ENCODE assay signal across 26 mouse cellular contexts in the genomic region with DNA sequence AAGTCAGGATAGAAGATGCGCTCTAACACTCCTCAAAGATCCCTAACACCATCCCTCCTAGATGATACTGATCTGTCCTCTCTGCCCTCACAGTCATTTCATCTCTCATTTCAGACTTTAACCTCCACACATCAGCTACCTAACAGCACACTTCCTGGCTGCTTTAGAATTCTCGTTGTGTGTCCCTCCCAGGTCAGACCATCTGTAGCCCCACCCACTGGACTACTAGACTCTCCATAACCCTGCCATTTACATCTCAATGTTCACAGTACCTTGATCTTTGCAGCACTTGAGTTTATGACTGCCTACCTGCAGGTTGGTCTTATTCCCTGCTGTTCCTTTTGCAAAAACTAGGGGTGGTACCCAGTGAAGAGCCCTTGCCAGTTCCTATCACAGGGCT. TPM values are rescaled to one million over a fixed set of nuclear protein-coding genes. Genes with fewer than 3 reads are reported as not detected.
DNase-seq lines count a peak whose midpoint lies in the region; ATAC-seq and TF ChIP-seq lines count a peak whose summit lies in the region.
"Had no signal": no experiment of that assay in that cellular context is flagged by ENCODE, and none has a peak within 500 bp of the region (broad histone marks: within the 10 kb centered on the region; RNA-seq: fewer than 3 reads in every experiment).

No protein-coding gene starts in this region.

- H3K4me3 ChIP-seq in hindbrain, postnatal 0 days (ENCODE audit: low read length), result no peak overlapping the region
- no peak overlapping the region for H3K4me3 ChIP-seq in hindbrain, embryonic 10.5 days
- H3K4me3 ChIP-seq in intestine, embryonic 16.5 days (ENCODE audit: low read length), result no peak overlapping the region
- H3K4me3 ChIP-seq in neural tube, embryonic 15.5 days (replicated peaks), result no peak overlapping the region
- H3K4me3 ChIP-seq: forebrain, embryonic 10.5 days; forebrain, embryonic 13.5 days; heart, adult 2 months; heart, embryonic 10.5 days had no signal

- no peaks in the 10 kb centered on the region for H3K4me1 ChIP-seq in hindbrain, postnatal 0 days (ENCODE audit: insufficient read depth, low read length)
- no peaks in the 10 kb centered on the region for H3K4me1 ChIP-seq in hindbrain, embryonic 10.5 days (replicated peaks)
- H3K4me1 ChIP-seq in intestine, embryonic 16.5 days (ENCODE audit: control insufficient read depth, insufficient read depth, low read length), result no peaks in the 10 kb centered on the region
- peaks cover 9% of the 10 kb centered on the region for H3K4me1 ChIP-seq in neural tube, embryonic 15.5 days
- H3K4me1 ChIP-seq: forebrain, embryonic 10.5 days; heart, embryonic 10.5 days had no signal

- no peak overlapping the region for H3K4me2 ChIP-seq in hindbrain, postnatal 0 days (ENCODE audit: low read depth, low read length)
- H3K4me2 ChIP-seq in intestine, embryonic 16.5 days (ENCODE audit: low read depth, low read length), result no peak overlapping the region
- no peak overlapping the region for H3K4me2 ChIP-seq in neural tube, embryonic 15.5 days
- H3K4me2 ChIP-seq: forebrain, embryonic 13.5 days; hindbrain, embryonic 14.5 days had no signal

- H3K9me3 ChIP-seq in hindbrain, postnatal 0 days (ENCODE audit: low read length), result no peaks in the 10 kb centered on the region
- H3K9me3 ChIP-seq in hindbrain, embryonic 10.5 days, result no peaks in the 10 kb centered on the region
- no peaks in the 10 kb centered on the region for H3K9me3 ChIP-seq in intestine, embryonic 16.5 days (ENCODE audit: control insufficient read depth, low read length)
- no peaks in the 10 kb centered on the region for H3K9me3 ChIP-seq in neural tube, embryonic 15.5 days (replicated peaks)
- H3K9me3 ChIP-seq: forebrain, embryonic 10.5 days; forebrain, embryonic 13.5 days; G1E; heart, embryonic 10.5 days had no signal

- ATAC-seq in hindbrain, postnatal 0 days, result 0 out of 2 replicates have a peak, but pooled peaks have one; percentile 27
- ATAC-seq in intestine, embryonic 16.5 days, result peak; percentile 83
- ATAC-seq in neural tube, embryonic 15.5 days (ENCODE audit: low FRiP score), result no peak
- ATAC-seq: activated CD4-positive, CD25-positive, alpha-beta regulatory T cell, adult 4 months; forebrain, embryonic 13.5 days; forebrain, postnatal 0 days; Patski had no signal

- 83% methylated on average over 2 of the region's 2 CpGs for WGBS in hindbrain, postnatal 0 days
- 80% methylated on average over 2 of the region's 2 CpGs for WGBS in hindbrain, embryonic 10.5 days
- WGBS in intestine, embryonic 16.5 days, result 58% methylated on average over 2 of the region's 2 CpGs
- WGBS in neural tube, embryonic 15.5 days, result 64% methylated on average over 2 of the region's 2 CpGs

- no peaks in the 10 kb centered on the region for H3K36me3 ChIP-seq in hindbrain, postnatal 0 days (ENCODE audit: insufficient read depth, low read length)
- no peaks in the 10 kb centered on the region for H3K36me3 ChIP-seq in hindbrain, embryonic 10.5 days
- H3K36me3 ChIP-seq in intestine, embryonic 16.5 days (ENCODE audit: control insufficient read depth, insufficient read depth, low read length), result no peaks in the 10 kb centered on the region
- 0 out of 2 replicates have a peak, but pooled peaks cover 5% of the 10 kb centered on the region for H3K36me3 ChIP-seq in neural tube, embryonic 15.5 days
- H3K36me3 ChIP-seq: heart, embryonic 10.5 days had no signal

- TF ChIP-seq CTCF in hindbrain, postnatal 0 days (IDR thresholded peaks at IDR 0.05; ENCODE audit: low read depth), result no peak

- no peak overlapping the region for H3K27ac ChIP-seq in hindbrain, postnatal 0 days
- no peak overlapping the region for H3K27ac ChIP-seq in hindbrain, embryonic 10.5 days
- no peak overlapping the region for H3K27ac ChIP-seq in intestine, embryonic 16.5 days (ENCODE audit: low read length)
- no peak overlapping the region for H3K27ac ChIP-seq in neural tube, embryonic 15.5 days (replicated peaks)
- H3K27ac ChIP-seq: forebrain, embryonic 10.5 days; forebrain, embryonic 13.5 days; heart, adult 2 months; heart, embryonic 10.5 days; hindbrain, embryonic 14.5 days had no signal

- H3K9ac ChIP-seq in hindbrain, postnatal 0 days (replicated peaks; ENCODE audit: low read length), result no peak overlapping the region
- H3K9ac ChIP-seq in intestine, embryonic 16.5 days (ENCODE audit: low read depth, low read length), result no peak overlapping the region
- no peak overlapping the region for H3K9ac ChIP-seq in neural tube, embryonic 15.5 days (replicated peaks)
- H3K9ac ChIP-seq: forebrain, embryonic 13.5 days; forebrain, postnatal 0 days; hindbrain, embryonic 14.5 days had no signal

- DNase-seq in hindbrain, postnatal 0 days (ENCODE audit: low spot score), result no peak
- no peak for DNase-seq in hindbrain, embryonic 10.5 days (ENCODE audit: low spot score)
- peak; percentile 92 for DNase-seq in R1 (ENCODE audit: low read depth, low spot score)
- DNase-seq in frontal cortex, adult 2 months (ENCODE audit: extremely low spot score in 1 of 2, low spot score in 1 of 2), result no peak
- no peak for DNase-seq in kidney, postnatal 36 days
- DNase-seq: adrenal gland, adult 8-10 months; adrenal gland, postnatal 25 days; B cell, adult 2 months; cerebellum, adult 11-12 months; cerebellum, adult 9-10 months; cerebellum, postnatal 14 days; forebrain, postnatal 0 days; gastrocnemius, postnatal 25 days; heart, adult 2 months; heart, postnatal 36 days; kidney, adult 2 months had no signal

- no peaks in the 10 kb centered on the region for H3K27me3 ChIP-seq in hindbrain, postnatal 0 days (ENCODE audit: insufficient read depth, low read length)
- no peaks in the 10 kb centered on the region for H3K27me3 ChIP-seq in hindbrain, embryonic 10.5 days (ENCODE audit: insufficient read depth, poor library complexity, severe bottlenecking)
- no peaks in the 10 kb centered on the region for H3K27me3 ChIP-seq in intestine, embryonic 16.5 days (replicated peaks; ENCODE audit: control insufficient read depth, insufficient read depth, low read length)
- no peaks in the 10 kb centered on the region for H3K27me3 ChIP-seq in neural tube, embryonic 15.5 days (replicated peaks)
- H3K27me3 ChIP-seq: forebrain, embryonic 13.5 days; Patski had no signal

RNA-seq across cellular contexts. Expression of gene Lonrf2, which starts 12.7 kb away (rescaled TPM):
- total RNA-seq in hindbrain, postnatal 0 days (2014; rRNA removed), result 116 and 137 TPM in 2 replicates
- polyA plus RNA-seq in hindbrain, postnatal 0 days (2015; fragmentation: Nextera tagmentation; extraction: Ambion mirVana), result 21.9 TPM in 2 replicates
- polyA plus RNA-seq in hindbrain, embryonic 10.5 days (2016; fragmentation: Nextera tagmentation; extraction: Ambion mirVana), result 1.9 TPM in 2 replicates
- 0.72 and 0.79 TPM in 2 replicates for polyA plus RNA-seq in intestine, embryonic 16.5 days (2015; fragmentation: Nextera tagmentation; extraction: Ambion mirVana)
- 18.6 and 22.6 TPM in 2 replicates for polyA plus RNA-seq in neural tube, embryonic 15.5 days (2015; fragmentation: Nextera tagmentation; extraction: Ambion mirVana)
- polyA plus RNA-seq in frontal cortex, adult 2 months (2012; rRNA removed), result 64.9 and 66.8 TPM in 2 replicates
- total RNA-seq: CH12.LX had no signal
- polyA plus RNA-seq: activated CD4-positive, CD25-positive, alpha-beta regulatory T cell, adult 4 months had no signal
